Mouse (Mus musculus) embryonic facial prominence, embryonic 14.5 days (tissue): ENCODE measurements around the gene Bmp6. TPM values are rescaled to one million over a fixed set of nuclear protein-coding genes. Genes with fewer than 3 reads are reported as not detected.

Experiments used
- polyA plus RNA-seq: library from polyadenylated mRNA; unstranded; fragments of >200 nt; fragmentation: Nextera tagmentation; extraction: Ambion mirVana; gene quantifications from 2 replicates; pipeline ENCODE4 v1.2.1, GENCODE M21; 2014

Gene Bmp6
- polyA plus RNA-seq, 1 experiment from 2014 or later, result 3.9 TPM

Other genes starting within 250 kb of the Bmp6 start
- 28.8 and 32.9 TPM in 2 replicates for gene Dsp, start 193.8 kb upstream of the Bmp6 start, polyA plus RNA-seq
- gene Snrnp48, start 140.2 kb upstream of the Bmp6 start, polyA plus RNA-seq, result 30.1 and 31.1 TPM in 2 replicates
- gene Txndc5, start 183.7 kb downstream of the Bmp6 start, polyA plus RNA-seq, result 336 and 353 TPM in 2 replicates